Mouse (Mus musculus): Measurements from ENCODE around the gene P3h1. TPM values are rescaled to one million over a fixed set of nuclear protein-coding genes. Genes with fewer than 3 reads are reported as not detected.

The P3h1 gene
- polyA plus RNA-seq, 1 experiment from 2014 or later: 40.4 TPM

GRCm38 (mm10) chr4:119190618-119191017 is 42.1 kb upstream of the P3h1 start:
- Histone ChIP-seq H3K4me1 (ENCODE audit: insufficient read depth) (no peaks in the 10 kb centered on the region), H3K4me2 (peak overlapping the region; percentile 15; the same call in 1 of the 2 replicates), H3K27me3 (ENCODE audit: insufficient read depth, low read length) (no peaks in the 10 kb centered on the region), H3K9me3 (ENCODE audit: low read depth, low read length) (no peaks in the 10 kb centered on the region), H3K9ac (no peak overlapping the region), H3K36me3 (ENCODE audit: insufficient read depth) (no peaks in the 10 kb centered on the region), H3K4me3 (ENCODE audit: low read depth, low read length) (no peak overlapping the region), H3K27ac (ENCODE audit: low read depth) (peak overlapping the region; percentile 60; the same call in 1 of the 2 replicates)
- no peak for DNase-seq
- ATAC-seq (ENCODE audit: insufficient read depth): no peak
- WGBS: 74% methylated on average over 8 of the region's 8 CpGs
- no peak for TF ChIP-seq CTCF (IDR thresholded peaks at IDR 0.05; ENCODE audit: low read depth)

GRCm38 (mm10) chr4:119191273-119191672 is 41.4 kb upstream of the P3h1 start:
- TF ChIP-seq CTCF (IDR thresholded peaks at IDR 0.05; ENCODE audit: low read depth): no peak
- no peaks in the 10 kb centered on the region for H3K4me1 ChIP-seq (ENCODE audit: insufficient read depth)
- H3K4me2 ChIP-seq: no peak overlapping the region; the same call in 1 of the 2 replicates
- no peaks in the 10 kb centered on the region for H3K9me3 ChIP-seq (ENCODE audit: low read depth, low read length)
- DNase-seq (no peak), ATAC-seq (ENCODE audit: insufficient read depth) (no peak)
- no peak overlapping the region for H3K4me3 ChIP-seq (ENCODE audit: low read depth, low read length)
- H3K36me3 ChIP-seq (ENCODE audit: insufficient read depth): no peaks in the 10 kb centered on the region
- H3K27ac ChIP-seq (ENCODE audit: low read depth): no peak overlapping the region; the same call in 1 of the 2 replicates
- H3K27me3 ChIP-seq (ENCODE audit: insufficient read depth, low read length): no peaks in the 10 kb centered on the region
- WGBS: 51% methylated on average over 3 of the region's 3 CpGs
- no peak overlapping the region for H3K9ac ChIP-seq

GRCm38 (mm10) chr4:119192757-119193156 is 40.0 kb upstream of the P3h1 start:
- 85% methylated on average over 4 of the region's 4 CpGs for WGBS
- no peak for ATAC-seq (ENCODE audit: insufficient read depth)

GRCm38 (mm10) chr4:119194909-119195581 is 37.7 kb upstream of the P3h1 start, which contains the start of gene Svbp:
TSS of gene Svbp (plus strand) at chr4:119195306.
- DNase-seq (peak; percentile 93), ATAC-seq (ENCODE audit: insufficient read depth) (peak; percentile 91)
- Histone ChIP-seq H3K27me3 (ENCODE audit: insufficient read depth, low read length) (no peaks in the 10 kb centered on the region), H3K4me3 (ENCODE audit: low read depth, low read length) (peak within 1 kb of the TSS; percentile 72), H3K27ac (ENCODE audit: low read depth) (peak within 1 kb of the TSS; percentile 63), H3K4me1 (ENCODE audit: insufficient read depth) (peaks cover 5% of the 10 kb centered on the region), H3K36me3 (ENCODE audit: insufficient read depth) (peaks cover 7% of the 10 kb centered on the region; the same call in 1 of the 2 replicates), H3K9ac (peak within 1 kb of the TSS; percentile 79), H3K9me3 (ENCODE audit: low read depth, low read length) (no peaks in the 10 kb centered on the region), H3K4me2 (peak within 1 kb of the TSS; percentile 63)
- WGBS: 1% methylated on average over 47 of the region's 47 CpGs
- no peak for TF ChIP-seq CTCF (IDR thresholded peaks at IDR 0.05; ENCODE audit: low read depth)

More at GRCm38 (mm10) chr4:119192757-119193156, 40.0 kb upstream of the P3h1 start:
- TF ChIP-seq CTCF (IDR thresholded peaks at IDR 0.05; ENCODE audit: low read depth): no peak
- no peak overlapping the region for H3K27ac ChIP-seq (ENCODE audit: low read depth)
- no peak for DNase-seq
- H3K4me1 ChIP-seq (ENCODE audit: insufficient read depth): peaks cover 4% of the 10 kb centered on the region
- 0 out of 2 replicates have a peak, but pooled peaks cover 4% of the 10 kb centered on the region for H3K36me3 ChIP-seq (ENCODE audit: insufficient read depth)
- H3K4me2 ChIP-seq: no peak overlapping the region
- no peak overlapping the region for H3K4me3 ChIP-seq (ENCODE audit: low read depth, low read length)
- H3K9ac ChIP-seq: no peak overlapping the region
- no peaks in the 10 kb centered on the region for H3K9me3 ChIP-seq (ENCODE audit: low read depth, low read length)
- no peaks in the 10 kb centered on the region for H3K27me3 ChIP-seq (ENCODE audit: insufficient read depth, low read length)

GRCm38 (mm10) chr4:119195582-119196320 is 37.0 kb upstream of the P3h1 start:
- Histone ChIP-seq H3K9ac (peak overlapping the region; percentile 79), H3K36me3 (ENCODE audit: insufficient read depth) (peaks cover 8% of the 10 kb centered on the region; the same call in 1 of the 2 replicates), H3K4me3 (ENCODE audit: low read depth, low read length) (peak overlapping the region; percentile 72), H3K27me3 (ENCODE audit: insufficient read depth, low read length) (no peaks in the 10 kb centered on the region), H3K4me1 (ENCODE audit: insufficient read depth) (peaks cover 5% of the 10 kb centered on the region), H3K27ac (ENCODE audit: low read depth) (peak overlapping the region; percentile 63), H3K9me3 (ENCODE audit: low read depth, low read length) (no peaks in the 10 kb centered on the region), H3K4me2 (peak overlapping the region; percentile 63)
- DNase-seq: peak; percentile 23
- TF ChIP-seq CTCF (IDR thresholded peaks at IDR 0.05; ENCODE audit: low read depth): no peak
- 9% methylated on average over 18 of the region's 18 CpGs for WGBS
- ATAC-seq (ENCODE audit: insufficient read depth): peak; percentile 4; the same call in 1 of the 2 replicates

GRCm38 (mm10) chr4:119198105-119198504 is 34.6 kb upstream of the P3h1 start:
- H3K36me3 ChIP-seq (ENCODE audit: insufficient read depth): peaks cover 20% of the 10 kb centered on the region
- no peaks in the 10 kb centered on the region for H3K27me3 ChIP-seq (ENCODE audit: insufficient read depth, low read length)
- no peak for DNase-seq
- no peak for TF ChIP-seq CTCF (IDR thresholded peaks at IDR 0.05; ENCODE audit: low read depth)
- no peak overlapping the region for H3K4me3 ChIP-seq (ENCODE audit: low read depth, low read length)
- 86% methylated on average over 6 of the region's 6 CpGs for WGBS
- no peaks in the 10 kb centered on the region for H3K9me3 ChIP-seq (ENCODE audit: low read depth, low read length)
- no peak for ATAC-seq (ENCODE audit: insufficient read depth)
- no peak overlapping the region for H3K9ac ChIP-seq
- no peak overlapping the region for H3K27ac ChIP-seq (ENCODE audit: low read depth)
- peaks cover 5% of the 10 kb centered on the region for H3K4me1 ChIP-seq (ENCODE audit: insufficient read depth)
- H3K4me2 ChIP-seq: no peak overlapping the region

GRCm38 (mm10) chr4:119204672-119205071 is 28.0 kb upstream of the P3h1 start:
- ATAC-seq (ENCODE audit: insufficient read depth) (peak; percentile 65; the same call in 1 of the 2 replicates), DNase-seq (peak; percentile 90)
- H3K27ac ChIP-seq (ENCODE audit: low read depth): no peak overlapping the region
- no peak overlapping the region for H3K4me3 ChIP-seq (ENCODE audit: low read depth, low read length)
- H3K9ac ChIP-seq: no peak overlapping the region
- H3K36me3 ChIP-seq (ENCODE audit: insufficient read depth): peaks cover 13% of the 10 kb centered on the region
- WGBS: 13% methylated on average over 8 of the region's 8 CpGs
- no peaks in the 10 kb centered on the region for H3K9me3 ChIP-seq (ENCODE audit: low read depth, low read length)
- TF ChIP-seq CTCF (IDR thresholded peaks at IDR 0.05; ENCODE audit: low read depth): peak; percentile 88
- H3K27me3 ChIP-seq (ENCODE audit: insufficient read depth, low read length): no peaks in the 10 kb centered on the region
- no peaks in the 10 kb centered on the region for H3K4me1 ChIP-seq (ENCODE audit: insufficient read depth)
- H3K4me2 ChIP-seq: no peak overlapping the region
